Mouse (Mus musculus) cerebellum, postnatal 36 days (tissue): ENCODE measurements around the gene Sipa1l3.

Source experiments
- DNase-seq, 2 experiments: peaks; one replicate each; pipeline ENCODE4 v3.0.0; 2021 to 2022; ENCODE audit warnings: mixed read lengths in 2 of 2

The Sipa1l3 gene

GRCm38 (mm10) chr7:29410402-29410801 lies 108.0 kb downstream of the Sipa1l3 start:
- no peak for DNase-seq

- no peak for DNase-seq
Measured at GRCm38 (mm10) chr7:29406855-29407254, 111.6 kb downstream of the Sipa1l3 start.

DNA sequence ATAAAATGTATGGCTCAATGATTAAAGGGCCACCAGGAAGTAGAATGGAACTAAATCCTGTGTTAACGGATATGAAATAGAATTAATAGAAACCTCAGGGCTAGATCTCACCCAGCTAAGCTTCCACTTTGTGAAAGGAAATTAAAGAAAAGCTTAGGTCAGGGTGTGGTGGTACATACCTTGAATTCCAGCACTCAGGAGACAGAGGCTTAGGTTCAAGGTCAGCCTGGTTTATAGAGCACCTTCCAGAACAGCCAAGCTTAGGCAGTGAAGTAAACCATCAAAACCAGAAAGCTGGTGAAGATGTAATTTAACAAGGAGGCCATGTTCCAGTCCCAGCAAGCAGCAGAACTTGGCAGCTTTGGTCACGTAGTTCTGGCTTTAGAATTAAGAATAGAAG lies 114.3 kb downstream of the Sipa1l3 start:
- DNase-seq: no peak

DNA sequence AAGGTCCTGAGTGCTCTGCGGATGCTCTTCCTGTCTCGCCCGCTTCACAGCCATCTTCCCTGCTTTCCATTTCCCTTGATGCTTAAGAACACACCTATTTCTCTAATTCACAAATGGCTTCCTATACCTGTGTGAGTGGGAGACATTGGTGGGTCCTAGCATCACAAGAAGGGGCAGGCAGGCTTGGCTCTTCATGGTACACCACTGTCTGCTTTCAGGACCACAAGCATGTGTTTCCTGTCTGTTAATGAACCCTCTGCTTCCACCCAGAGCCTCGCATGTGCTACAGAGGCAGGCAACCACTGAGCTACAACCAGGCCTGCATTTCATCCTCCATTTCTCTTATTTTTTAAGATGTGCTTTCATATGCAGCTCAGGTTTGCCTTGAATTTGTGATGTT lies 116.4 kb downstream of the Sipa1l3 start:
- no peak for DNase-seq

DNA sequence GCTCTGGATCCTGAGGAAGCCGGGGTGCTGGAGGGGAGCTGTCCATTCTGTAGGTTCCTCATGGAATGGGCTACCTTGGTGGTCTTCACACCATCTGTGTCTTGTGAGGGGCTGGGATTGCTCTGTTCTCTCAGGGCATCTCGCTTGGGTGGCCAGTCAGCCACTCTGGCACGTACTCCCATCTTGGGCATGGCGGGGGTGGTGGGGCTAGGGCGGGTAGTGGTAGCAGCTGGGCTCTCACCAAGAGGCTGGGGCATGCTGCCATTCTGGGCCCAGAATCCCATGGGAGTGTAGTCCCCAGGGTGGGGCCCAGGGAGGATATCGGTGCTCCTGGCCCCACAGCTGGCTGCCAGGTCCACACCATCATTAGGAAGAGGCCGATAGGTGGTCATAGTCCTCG lies 118.0 kb downstream of the Sipa1l3 start:
- no peak for DNase-seq

GRCm38 (mm10) chr7:29399056-29399455 lies 119.4 kb downstream of the Sipa1l3 start:
- DNase-seq: no peak

DNA sequence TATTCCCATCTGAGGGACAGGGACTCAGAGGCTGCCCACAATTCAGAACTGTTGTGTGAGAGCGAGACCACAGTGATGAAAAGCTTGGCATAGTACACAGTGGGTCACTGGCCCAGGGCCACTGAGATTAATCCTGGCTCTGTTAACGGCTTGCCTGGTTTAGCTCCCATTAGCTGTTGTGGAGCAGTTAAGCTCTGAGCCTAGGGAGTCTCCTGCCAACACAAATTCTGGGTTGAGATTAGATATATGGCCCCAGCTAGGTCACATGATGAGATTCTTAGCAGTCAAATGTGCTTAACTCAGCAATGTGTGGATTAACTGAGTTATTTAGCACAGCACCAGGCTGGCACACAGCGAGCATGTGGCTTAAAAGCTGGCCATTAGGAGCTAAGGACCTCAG lies 121.0 kb downstream of the Sipa1l3 start:
- DNase-seq: peak in 1 of 2 experiments; percentile 52

GRCm38 (mm10) chr7:29396943-29397340 lies 121.5 kb downstream of the Sipa1l3 start:
- DNase-seq: peak; percentile 73 to 78

DNA sequence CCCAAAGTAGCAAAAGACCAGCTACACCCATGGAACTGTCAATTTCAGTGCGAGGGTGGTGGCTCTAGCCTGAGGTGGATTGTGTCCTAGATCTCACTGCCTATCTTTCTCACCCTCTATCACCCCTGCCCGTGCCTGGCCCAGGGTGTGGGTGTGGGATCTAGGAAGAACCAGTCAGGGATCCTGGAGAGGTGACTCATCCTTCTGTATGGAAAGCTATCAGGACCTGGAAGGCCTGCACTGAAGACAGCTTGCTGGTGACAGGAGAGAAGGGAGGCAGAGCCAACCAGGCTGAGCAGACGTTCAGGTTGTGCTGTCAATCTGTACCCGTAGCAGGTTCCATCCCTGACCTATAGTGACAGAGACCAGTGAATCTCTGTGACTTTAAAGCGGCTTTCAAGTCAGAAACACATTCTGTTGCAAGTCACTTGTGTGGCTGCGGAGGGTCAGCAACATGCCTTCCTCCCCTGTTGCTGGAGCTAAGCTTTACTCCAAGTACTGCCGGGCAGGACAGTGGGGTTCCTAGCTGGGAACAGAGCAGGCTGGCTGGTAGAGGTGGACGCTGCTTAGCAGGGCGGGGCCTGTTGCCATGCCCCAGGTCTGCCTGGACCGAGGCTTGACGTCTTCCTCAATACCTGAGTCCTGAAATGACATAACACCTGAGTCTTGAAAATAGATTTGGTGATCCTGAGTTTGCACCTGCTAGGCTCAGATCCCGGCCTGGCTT lies 122.1 kb downstream of the Sipa1l3 start:
- peak; percentile 71 to 72 for DNase-seq

GRCm38 (mm10) chr7:29395179-29395578 lies 123.3 kb downstream of the Sipa1l3 start:
- DNase-seq: no peak

- DNase-seq: peak; percentile 89 to 90
Measured at GRCm38 (mm10) chr7:29393292-29393691, 125.1 kb downstream of the Sipa1l3 start.

- no peak for DNase-seq
Measured at GRCm38 (mm10) chr7:29392805-29393204, 125.6 kb downstream of the Sipa1l3 start.

- DNase-seq: no peak
Measured at GRCm38 (mm10) chr7:29391761-29392512, 126.5 kb downstream of the Sipa1l3 start.

GRCm38 (mm10) chr7:29391112-29391760 lies 127.2 kb downstream of the Sipa1l3 start:
- DNase-seq: no peak

- no peak for DNase-seq
Measured at GRCm38 (mm10) chr7:29390234-29390633, 128.2 kb downstream of the Sipa1l3 start.

DNA sequence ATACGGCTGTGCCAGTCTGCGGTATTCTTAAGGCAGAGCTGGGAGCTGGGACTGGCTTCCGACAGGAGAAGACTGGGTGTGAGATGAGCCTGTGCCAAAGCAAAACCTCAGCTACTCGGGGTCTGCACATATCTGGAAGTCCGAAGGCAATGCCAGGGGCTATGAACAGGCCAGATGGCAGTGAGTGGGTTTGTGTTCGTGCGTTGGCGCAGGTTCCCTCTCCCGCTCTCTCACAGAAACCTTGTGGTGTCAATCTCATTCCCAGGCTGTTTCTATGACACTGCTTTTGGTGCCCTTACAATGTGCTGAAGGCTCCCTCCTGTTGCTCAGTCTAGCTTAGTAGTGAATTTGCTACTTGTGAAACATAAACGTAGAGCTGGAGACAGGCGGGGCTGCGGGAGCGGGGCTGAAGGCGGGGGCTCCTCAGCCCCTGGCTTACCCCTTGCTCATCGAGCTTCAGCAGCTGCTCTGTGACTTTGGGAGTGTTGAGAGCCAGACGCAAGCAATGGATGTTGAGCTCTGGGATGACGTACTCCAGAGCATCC lies 130.8 kb downstream of the Sipa1l3 start:
- no peak for DNase-seq

- DNase-seq: peak in 1 of 2 experiments; percentile 35
Measured at GRCm38 (mm10) chr7:29386349-29386748, 132.1 kb downstream of the Sipa1l3 start.

- peak in 1 of 2 experiments; percentile 33 for DNase-seq
Measured at GRCm38 (mm10) chr7:29385791-29386190, 132.7 kb downstream of the Sipa1l3 start.

- peak; percentile 88 to 89 for DNase-seq
Measured at GRCm38 (mm10) chr7:29383255-29383654, 135.2 kb downstream of the Sipa1l3 start.

- no peak for DNase-seq
Measured at GRCm38 (mm10) chr7:29381466-29382040, 136.9 kb downstream of the Sipa1l3 start.

DNA sequence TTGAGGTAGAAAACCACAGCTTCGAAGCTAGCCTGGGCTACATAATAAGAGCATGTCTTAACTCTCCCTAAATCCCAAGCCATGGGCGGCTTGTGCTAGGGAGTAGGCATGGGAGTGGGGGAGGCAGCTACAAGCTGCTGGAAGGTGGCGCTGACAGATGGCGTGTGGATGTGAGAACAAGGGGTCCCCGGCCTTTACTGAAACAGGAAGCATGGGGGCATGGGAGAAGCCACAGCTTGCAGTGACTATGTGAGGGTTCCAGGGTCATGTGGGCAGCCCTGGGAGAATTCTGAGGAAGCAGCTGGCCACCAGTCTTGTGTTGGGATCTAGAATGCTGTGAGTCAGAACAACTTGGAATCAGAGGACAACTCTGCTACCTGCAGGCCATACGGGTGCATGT lies 144.4 kb downstream of the Sipa1l3 start:
- DNase-seq: no peak

DNA sequence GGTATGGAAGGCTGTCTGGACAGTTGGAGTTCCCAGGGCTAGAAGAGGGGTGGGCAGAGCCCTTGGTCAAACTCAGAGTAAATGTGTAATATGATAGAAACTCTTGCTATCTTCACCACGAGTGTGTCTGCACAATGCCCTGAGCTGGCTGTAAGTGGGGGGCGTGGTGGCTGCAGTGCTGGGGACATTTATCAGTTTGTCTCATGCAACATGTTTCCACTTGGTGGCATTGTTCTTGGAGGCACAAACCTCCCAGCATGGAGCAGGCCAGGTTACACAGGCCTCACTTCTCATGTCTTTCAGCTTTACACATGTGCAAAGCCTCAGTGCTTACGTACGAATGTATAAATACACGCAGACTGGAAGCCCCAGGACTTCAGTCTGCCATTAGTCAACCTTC lies 146.3 kb downstream of the Sipa1l3 start:
- DNase-seq: no peak

GRCm38 (mm10) chr7:29370031-29370430 lies 148.4 kb downstream of the Sipa1l3 start:
- DNase-seq: no peak
